Mouse (Mus musculus): ENCODE measurements at regions not wholly inside any gene's neighbourhood (a gene's known extent, or its start where the extent isn't known, plus 50 kb on each side); places are given as distances from the start of the nearest gene placed in this dataset.

DNA sequence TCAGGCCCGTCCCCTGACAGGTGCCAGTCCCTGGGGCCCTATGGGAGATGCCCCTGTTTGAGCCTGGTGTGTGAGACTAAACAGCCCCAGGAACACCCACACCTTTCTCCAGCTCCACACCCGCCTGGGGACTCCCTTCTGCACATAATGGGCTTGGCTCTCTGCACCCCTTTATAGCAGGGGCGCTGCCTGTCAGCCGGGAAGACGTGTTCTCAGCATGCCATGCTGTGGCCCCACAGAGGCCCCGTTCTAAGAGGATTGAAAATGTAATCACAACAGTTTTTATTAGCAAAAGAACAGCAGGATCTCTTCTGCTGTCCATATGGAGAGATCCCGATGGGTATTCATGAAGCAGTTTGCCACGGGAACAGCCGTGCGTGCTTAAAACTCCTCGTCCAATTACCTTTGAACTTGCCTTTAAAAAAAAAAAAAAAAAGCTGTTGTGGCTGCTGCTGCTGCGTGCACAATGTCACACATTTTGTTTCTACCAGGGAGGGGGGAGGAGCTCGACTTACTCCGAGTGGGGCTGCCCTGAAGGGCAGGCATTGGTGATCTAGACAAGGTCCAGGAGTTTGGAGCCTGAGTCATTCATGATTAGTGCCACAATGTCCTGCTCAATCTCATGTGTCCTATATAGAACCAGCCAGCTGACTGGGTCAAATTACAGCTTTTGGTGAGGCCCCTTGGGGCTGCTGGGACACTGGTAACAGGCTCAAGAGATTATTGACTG, 119.7 kb downstream of the Rps24 start:
- Histone ChIP-seq H3K27ac (no peak overlapping the region), H3K27me3 (no peaks in the 10 kb centered on the region), H3K4me1 (peaks cover 15% of the 10 kb centered on the region), H3K9ac (no peak overlapping the region), H3K9me3 (no peaks in the 10 kb centered on the region), H3K4me3 (no peak overlapping the region), H3K4me2 (replicated peaks) (no peak overlapping the region), H3K36me3 (no peaks in the 10 kb centered on the region)
- no peak for ATAC-seq (ENCODE audit: insufficient number of reproducible peaks, insufficient read depth, low FRiP score, low TSS enrichment)
- 34% methylated on average over 14 of the region's 14 CpGs for WGBS

DNA sequence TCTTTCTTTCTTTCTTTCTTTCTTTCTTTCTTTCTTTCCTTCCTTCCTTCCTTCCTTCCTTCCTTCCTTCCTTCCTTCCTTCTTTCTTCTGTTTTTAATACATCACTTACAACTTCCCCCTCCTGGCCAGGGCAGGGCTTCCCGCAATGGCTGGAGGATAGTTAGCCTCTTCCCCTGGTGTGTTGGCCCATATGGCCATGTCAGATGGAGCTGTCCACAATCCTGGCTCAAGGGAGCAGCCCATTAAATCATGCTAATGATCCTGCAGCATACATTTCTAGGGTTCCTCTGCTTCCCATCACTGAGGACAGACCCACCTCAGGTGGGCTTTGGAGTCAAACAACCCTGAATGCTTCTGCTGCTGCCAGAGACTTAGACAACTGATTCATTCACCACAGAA, 121.4 kb downstream of the Rps24 start:
- H3K4me1 ChIP-seq: peaks cover 11% of the 10 kb centered on the region
- no peak overlapping the region for H3K9ac ChIP-seq
- no peak overlapping the region for H3K4me3 ChIP-seq
- H3K36me3 ChIP-seq: no peaks in the 10 kb centered on the region
- 100% methylated on average over 1 of the region's 1 CpGs for WGBS
- no peak for ATAC-seq (ENCODE audit: insufficient number of reproducible peaks, insufficient read depth, low FRiP score, low TSS enrichment)
- H3K4me2 ChIP-seq (replicated peaks): no peak overlapping the region
- no peaks in the 10 kb centered on the region for H3K9me3 ChIP-seq
- no peak overlapping the region for H3K27ac ChIP-seq
- no peaks in the 10 kb centered on the region for H3K27me3 ChIP-seq

DNA sequence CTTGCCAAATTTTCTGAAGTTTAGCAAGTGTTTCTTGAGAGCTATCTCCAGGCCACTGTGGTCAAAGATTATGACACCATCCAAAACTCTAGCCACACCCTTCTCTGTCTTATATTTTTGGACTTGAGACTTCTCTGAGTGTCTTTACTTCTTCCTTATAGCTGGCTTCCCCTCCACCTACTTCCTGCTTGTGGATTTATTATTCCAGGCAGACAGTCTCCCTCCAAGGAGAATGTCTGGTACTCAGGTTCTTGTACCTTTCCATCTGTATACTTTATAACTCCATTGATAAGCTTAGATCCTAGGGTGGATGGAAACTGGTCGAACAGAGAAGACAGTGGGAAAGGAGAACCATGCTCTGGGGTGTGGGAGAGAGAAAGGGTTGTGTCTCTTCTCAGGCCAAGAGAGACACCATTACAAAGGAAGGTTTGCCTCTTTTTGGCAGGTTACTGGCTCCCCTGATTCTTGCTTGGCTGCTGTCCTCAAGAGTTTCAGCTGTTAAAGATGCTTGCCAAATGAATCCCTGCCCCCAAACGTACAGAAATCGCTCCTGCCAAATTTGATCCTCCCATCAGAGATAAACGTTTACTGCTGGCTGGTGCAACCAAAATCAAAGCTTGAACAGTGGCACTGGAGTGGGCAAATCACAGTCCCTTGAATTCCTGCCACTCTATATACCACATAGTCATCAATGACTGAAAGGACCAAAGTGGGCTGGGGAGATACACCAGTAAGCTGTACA, 125.5 kb downstream of the Rps24 start:
- Histone ChIP-seq H3K36me3 (no peaks in the 10 kb centered on the region), H3K9me3 (no peaks in the 10 kb centered on the region), H3K4me1 (no peaks in the 10 kb centered on the region), H3K4me2 (replicated peaks) (no peak overlapping the region), H3K27ac (no peak overlapping the region), H3K9ac (no peak overlapping the region), H3K27me3 (no peaks in the 10 kb centered on the region), H3K4me3 (no peak overlapping the region)
- WGBS: 60% methylated on average over 4 of the region's 4 CpGs
- no peak for ATAC-seq (ENCODE audit: insufficient number of reproducible peaks, insufficient read depth, low FRiP score, low TSS enrichment)

DNA sequence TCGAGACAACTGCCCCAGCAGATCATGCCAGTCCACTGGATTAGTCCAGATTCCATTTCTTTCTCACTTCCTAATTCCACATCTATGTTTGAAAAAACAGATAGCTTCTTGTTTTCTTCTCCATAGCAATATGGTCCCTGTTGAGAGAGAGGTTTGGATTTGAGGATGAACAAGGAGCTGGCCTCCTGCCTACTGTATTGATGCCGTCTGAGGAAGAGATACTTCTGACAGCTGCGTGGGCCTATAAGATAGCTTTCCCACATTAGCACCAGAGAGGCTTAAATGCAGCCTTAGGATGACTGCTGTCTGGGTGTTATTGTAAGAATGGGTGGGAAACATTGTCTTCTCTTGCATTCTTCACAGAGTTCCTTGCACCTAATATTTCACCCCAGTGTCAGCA, 128.9 kb downstream of the Rps24 start:
- H3K4me1 ChIP-seq: peaks cover 6% of the 10 kb centered on the region; the same call in 1 of the 2 replicates
- H3K27ac ChIP-seq: no peak overlapping the region
- H3K4me2 ChIP-seq (replicated peaks): no peak overlapping the region
- H3K9me3 ChIP-seq: no peaks in the 10 kb centered on the region
- ATAC-seq (ENCODE audit: insufficient number of reproducible peaks, insufficient read depth, low FRiP score, low TSS enrichment): no peak
- no peak overlapping the region for H3K4me3 ChIP-seq
- no peaks in the 10 kb centered on the region for H3K36me3 ChIP-seq
- WGBS: 85% methylated on average over 3 of the region's 3 CpGs
- no peaks in the 10 kb centered on the region for H3K27me3 ChIP-seq
- no peak overlapping the region for H3K9ac ChIP-seq

DNA sequence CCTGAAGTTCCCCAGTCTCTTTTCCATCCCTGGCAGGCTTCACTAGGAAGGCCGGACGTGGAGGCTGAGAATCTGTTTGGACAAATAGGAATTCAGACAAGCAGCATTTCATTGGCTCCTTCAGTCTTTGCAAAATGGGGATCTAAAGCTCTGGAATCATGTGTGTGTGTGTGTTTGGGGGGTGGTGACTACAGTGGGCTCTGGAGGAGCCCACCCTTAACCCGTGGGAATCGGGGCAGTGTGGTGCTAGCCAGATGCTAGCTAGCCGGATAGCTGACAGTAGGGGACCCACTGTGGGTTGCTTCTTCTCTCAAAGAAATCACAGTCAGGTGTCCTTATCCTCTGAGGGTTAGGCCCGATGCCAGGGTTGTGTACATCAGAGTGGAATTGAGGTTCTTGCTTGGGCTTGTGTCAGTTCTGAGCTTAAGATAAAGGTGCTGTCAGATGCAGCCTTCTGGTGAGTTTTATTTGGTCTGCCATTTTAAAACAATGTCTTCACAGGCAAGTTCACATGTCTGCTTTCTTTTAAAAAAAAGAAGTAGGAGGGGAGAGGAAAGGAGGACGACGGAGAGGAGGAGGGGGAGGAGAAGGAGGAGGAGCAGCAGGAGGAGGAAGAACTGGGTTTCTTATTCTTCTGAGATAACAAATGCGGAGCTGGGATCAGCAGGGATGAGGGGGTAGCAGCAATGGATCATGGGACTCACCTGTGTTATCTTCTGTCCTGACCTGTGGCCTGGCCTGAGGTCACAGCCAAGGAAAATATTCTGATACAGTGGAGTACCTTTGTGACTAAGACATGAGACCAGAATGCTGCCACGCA, 129.6 kb downstream of the Rps24 start:
- no peaks in the 10 kb centered on the region for H3K9me3 ChIP-seq
- H3K27me3 ChIP-seq: no peaks in the 10 kb centered on the region
- peaks cover 6% of the 10 kb centered on the region; the same call in 1 of the 2 replicates for H3K4me1 ChIP-seq
- no peak for ATAC-seq (ENCODE audit: insufficient number of reproducible peaks, insufficient read depth, low FRiP score, low TSS enrichment)
- H3K4me3 ChIP-seq: no peak overlapping the region
- WGBS: 67% methylated on average over 10 of the region's 10 CpGs
- H3K4me2 ChIP-seq (replicated peaks): no peak overlapping the region
- H3K9ac ChIP-seq: no peak overlapping the region
- no peak overlapping the region for H3K27ac ChIP-seq
- H3K36me3 ChIP-seq: no peaks in the 10 kb centered on the region

DNA sequence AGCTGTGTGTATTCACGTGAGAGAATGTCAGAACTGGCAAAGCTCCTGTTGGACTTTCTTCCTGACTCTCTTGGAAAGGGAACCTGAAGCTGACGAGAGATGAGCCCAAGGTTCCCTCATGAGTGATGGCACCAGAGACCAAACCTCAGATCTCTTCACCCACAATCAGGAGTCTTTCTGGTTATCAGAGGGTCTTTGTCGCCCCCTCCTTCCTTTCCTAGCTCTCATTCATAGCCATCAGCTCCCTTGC, 130.1 kb downstream of the Rps24 start:
- H3K4me2 ChIP-seq (replicated peaks): no peak overlapping the region
- H3K4me3 ChIP-seq: no peak overlapping the region
- no peak overlapping the region for H3K9ac ChIP-seq
- no peaks in the 10 kb centered on the region for H3K27me3 ChIP-seq
- no peak overlapping the region for H3K27ac ChIP-seq
- ATAC-seq (ENCODE audit: insufficient number of reproducible peaks, insufficient read depth, low FRiP score, low TSS enrichment): no peak
- WGBS: 60% methylated on average over 3 of the region's 3 CpGs
- H3K4me1 ChIP-seq: peaks cover 6% of the 10 kb centered on the region; the same call in 1 of the 2 replicates
- no peaks in the 10 kb centered on the region for H3K36me3 ChIP-seq
- H3K9me3 ChIP-seq: no peaks in the 10 kb centered on the region

DNA sequence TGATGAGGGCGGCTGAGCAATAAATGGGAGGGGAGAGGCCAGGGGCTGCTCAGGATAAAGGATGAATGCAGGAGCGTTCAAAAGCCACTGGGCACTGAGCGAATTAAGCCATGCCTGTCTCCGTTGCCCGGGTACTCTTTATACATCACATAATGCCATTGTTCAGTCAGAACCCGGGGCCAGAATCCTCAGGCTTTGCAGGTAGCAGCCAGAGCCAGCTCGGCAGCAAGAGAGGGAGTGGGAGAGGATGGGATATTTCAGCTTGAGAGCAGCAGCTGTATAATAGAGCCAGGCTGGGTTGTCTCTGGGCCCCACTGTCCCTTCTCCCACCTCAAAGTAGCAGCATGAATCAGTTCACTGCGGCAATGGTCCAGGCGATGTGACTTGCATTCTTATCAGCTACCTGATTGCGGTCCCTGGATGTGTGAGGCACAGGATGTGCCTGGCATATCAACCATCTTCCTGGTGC, 130.5 kb downstream of the Rps24 start:
- H3K9me3 ChIP-seq: no peaks in the 10 kb centered on the region
- H3K27me3 ChIP-seq: no peaks in the 10 kb centered on the region
- H3K4me1 ChIP-seq: peaks cover 6% of the 10 kb centered on the region; the same call in 1 of the 2 replicates
- no peak overlapping the region for H3K4me3 ChIP-seq
- no peaks in the 10 kb centered on the region for H3K36me3 ChIP-seq
- WGBS: 60% methylated on average over 10 of the region's 10 CpGs
- no peak for ATAC-seq (ENCODE audit: insufficient number of reproducible peaks, insufficient read depth, low FRiP score, low TSS enrichment)
- no peak overlapping the region for H3K4me2 ChIP-seq (replicated peaks)
- H3K27ac ChIP-seq: no peak overlapping the region
- no peak overlapping the region for H3K9ac ChIP-seq

DNA sequence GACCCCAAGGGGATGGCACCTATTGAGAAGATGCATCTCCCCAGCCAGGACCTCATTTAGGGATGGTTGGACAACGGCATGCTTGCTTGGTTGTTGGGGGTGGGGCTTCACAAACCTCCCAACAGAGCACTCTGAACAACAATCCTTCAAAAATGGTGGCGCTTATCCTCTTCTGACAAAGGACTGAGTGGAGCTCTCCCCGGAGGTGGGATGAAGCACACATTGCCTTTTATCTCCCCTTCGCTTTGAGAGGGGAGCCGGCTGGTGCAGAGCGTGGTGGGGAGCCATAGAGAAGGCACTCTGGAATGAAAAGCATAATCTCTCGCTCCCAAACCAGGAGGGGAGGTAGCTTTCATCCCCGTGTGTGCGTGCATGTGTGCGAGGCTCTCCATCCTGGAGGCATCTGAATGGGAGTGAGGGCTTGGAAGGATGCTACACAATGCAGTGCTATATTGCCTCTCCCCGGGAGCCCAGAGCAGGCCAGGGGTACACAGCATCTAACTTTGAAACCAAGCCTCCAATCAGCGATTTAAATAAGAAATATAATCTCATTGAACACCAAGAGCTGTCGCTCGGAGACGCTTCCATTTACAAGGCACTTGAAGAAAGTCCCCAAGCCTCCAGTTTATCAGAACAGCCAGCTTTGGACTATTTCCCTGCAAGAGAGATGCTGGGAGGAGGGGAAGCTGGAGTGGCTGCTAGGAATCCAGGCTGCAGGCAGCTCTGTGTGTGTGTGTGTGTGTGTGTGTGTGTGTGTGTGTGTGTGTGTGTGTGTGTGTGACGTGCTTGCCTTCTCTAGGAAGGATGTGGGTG, 131.5 kb downstream of the Rps24 start:
- Histone ChIP-seq H3K9ac (no peak overlapping the region), H3K4me3 (no peak overlapping the region), H3K9me3 (no peaks in the 10 kb centered on the region), H3K36me3 (no peaks in the 10 kb centered on the region), H3K4me2 (replicated peaks) (no peak overlapping the region), H3K27ac (no peak overlapping the region; the same call in 1 of the 2 replicates), H3K27me3 (no peaks in the 10 kb centered on the region), H3K4me1 (peaks cover 6% of the 10 kb centered on the region; the same call in 1 of the 2 replicates)
- no peak for ATAC-seq (ENCODE audit: insufficient number of reproducible peaks, insufficient read depth, low FRiP score, low TSS enrichment)
- 50% methylated on average over 16 of the region's 16 CpGs for WGBS

DNA sequence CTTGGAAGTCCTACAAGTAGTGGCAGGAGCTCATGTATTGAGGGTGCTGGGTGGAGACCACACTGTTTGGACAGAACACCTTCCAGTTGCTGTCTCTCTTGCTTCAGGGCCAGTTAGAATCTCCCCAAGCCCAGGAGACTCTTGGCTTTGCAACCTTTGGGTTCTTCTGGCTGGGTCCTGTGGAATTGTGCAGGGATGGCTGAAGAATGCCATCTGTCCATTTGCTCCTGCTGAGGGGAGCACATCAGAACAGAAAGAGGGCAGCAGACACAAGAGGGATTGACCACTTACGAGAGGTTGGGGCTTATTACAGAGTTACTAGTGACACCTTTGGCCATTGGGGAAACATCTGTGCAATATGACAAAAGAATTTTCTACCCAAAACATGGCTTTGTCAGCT, 145.1 kb downstream of the Rps24 start:
- ATAC-seq (ENCODE audit: insufficient number of reproducible peaks, insufficient read depth, low FRiP score, low TSS enrichment): no peak
- Histone ChIP-seq H3K4me3 (no peak overlapping the region), H3K27me3 (no peaks in the 10 kb centered on the region), H3K27ac (no peak overlapping the region), H3K9me3 (0 out of 2 replicates have a peak, but pooled peaks cover 4% of the 10 kb centered on the region), H3K9ac (no peak overlapping the region), H3K4me1 (no peaks in the 10 kb centered on the region), H3K36me3 (no peaks in the 10 kb centered on the region), H3K4me2 (replicated peaks) (no peak overlapping the region)
- 77% methylated on average over 1 of the region's 1 CpGs for WGBS

DNA sequence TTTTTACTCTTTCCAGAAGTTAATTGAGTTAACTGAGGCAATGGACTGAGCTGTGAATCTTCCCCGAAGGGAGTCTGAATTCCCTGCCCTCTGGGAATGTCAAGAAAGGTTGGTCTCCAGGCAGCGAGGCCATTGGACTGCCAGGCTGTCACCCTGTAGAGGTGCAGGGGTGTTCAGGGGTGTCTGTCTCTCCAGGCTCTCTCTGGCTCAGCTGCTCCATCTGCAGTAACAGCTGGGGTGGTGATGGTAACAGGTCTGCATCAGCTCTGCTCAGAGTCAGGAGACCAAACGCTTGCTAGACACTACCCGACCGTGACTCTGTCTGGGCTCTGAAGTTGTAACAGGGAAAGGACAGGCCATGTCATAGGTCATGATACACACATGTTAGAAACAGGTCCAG, 154.9 kb downstream of the Rps24 start:
- Histone ChIP-seq H3K4me3 (no peak overlapping the region), H3K27me3 (no peaks in the 10 kb centered on the region), H3K9ac (no peak overlapping the region), H3K4me1 (no peaks in the 10 kb centered on the region), H3K4me2 (replicated peaks) (no peak overlapping the region), H3K36me3 (no peaks in the 10 kb centered on the region), H3K27ac (no peak overlapping the region), H3K9me3 (no peaks in the 10 kb centered on the region)
- WGBS: 58% methylated on average over 5 of the region's 5 CpGs
- no peak for ATAC-seq (ENCODE audit: insufficient number of reproducible peaks, insufficient read depth, low FRiP score, low TSS enrichment)

DNA sequence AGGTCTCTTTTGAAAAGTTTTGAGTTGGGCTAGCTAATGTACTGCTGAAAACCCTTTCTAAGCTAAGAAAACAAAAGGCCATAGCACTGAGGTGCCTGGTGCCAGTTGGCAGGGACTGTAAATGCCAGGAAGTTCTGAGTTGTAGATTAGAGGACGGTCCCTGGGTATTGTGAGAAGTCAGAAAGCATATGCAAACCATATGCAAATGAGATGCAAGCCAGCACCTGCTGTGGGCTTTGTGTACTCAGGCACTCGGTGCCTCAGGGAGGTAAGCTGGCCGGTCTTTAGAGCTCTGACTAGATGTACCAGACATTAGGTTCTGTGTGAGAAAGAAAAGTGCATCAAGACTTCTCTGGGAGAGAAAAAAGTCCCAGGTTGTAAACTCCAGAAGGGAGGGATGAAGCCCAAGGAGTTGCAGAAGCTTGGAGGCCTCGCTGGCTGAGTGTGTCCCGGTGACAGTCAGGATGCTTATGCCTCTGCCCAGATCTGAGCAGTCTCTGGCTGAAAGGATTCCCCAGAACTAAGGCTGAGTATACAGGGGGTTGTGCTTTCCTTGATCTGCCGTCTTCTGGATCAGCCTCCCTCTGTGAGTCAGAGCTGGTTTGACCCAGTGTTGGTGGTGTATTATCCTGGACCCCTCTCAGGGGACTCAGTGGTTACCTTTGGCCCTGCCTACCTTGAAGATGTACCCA, 157.3 kb downstream of the Rps24 start:
- Histone ChIP-seq H3K36me3 (no peaks in the 10 kb centered on the region), H3K4me3 (no peak overlapping the region), H3K27me3 (no peaks in the 10 kb centered on the region), H3K4me1 (no peaks in the 10 kb centered on the region), H3K9me3 (no peaks in the 10 kb centered on the region), H3K4me2 (replicated peaks) (no peak overlapping the region), H3K9ac (no peak overlapping the region; the same call in 1 of the 2 replicates), H3K27ac (no peak overlapping the region)
- no peak for ATAC-seq (ENCODE audit: insufficient number of reproducible peaks, insufficient read depth, low FRiP score, low TSS enrichment)
- WGBS: 24% methylated on average over 6 of the region's 6 CpGs
